Mouse (Mus musculus): ENCODE measurements around the gene Ambp.

Gene Ambp

GRCm38 (mm10) chr4:63118639-63119437 lies 35.8 kb downstream of the Ambp start:
- peak; percentile 65 for DNase-seq (ENCODE audit: low read depth, low spot score)

GRCm38 (mm10) chr4:63105651-63106050 lies 48.9 kb downstream of the Ambp start:
- DNase-seq (ENCODE audit: low read depth, low spot score) = peak; percentile 20

GRCm38 (mm10) chr4:63102025-63102424 lies 52.6 kb downstream of the Ambp start:
- DNase-seq (ENCODE audit: low read depth, low spot score) = no peak

- DNase-seq (ENCODE audit: low read depth, low spot score) = no peak
These were observed 54.1 kb downstream of the Ambp start for GRCm38 (mm10) chr4:63100478-63100877.

GRCm38 (mm10) chr4:63097603-63098002 lies 57.0 kb downstream of the Ambp start:
- DNase-seq (ENCODE audit: low read depth, low spot score) = no peak

Measured in ES-CJ7 (cell line).